Mouse (Mus musculus): ENCODE measurements around the gene Mbd4. TPM values are rescaled to one million over a fixed set of nuclear protein-coding genes. Genes with fewer than 3 reads are reported as not detected.

The Mbd4 gene
- polyA plus RNA-seq, 1 experiment from 2014 or later, result 12.5 TPM

DNA sequence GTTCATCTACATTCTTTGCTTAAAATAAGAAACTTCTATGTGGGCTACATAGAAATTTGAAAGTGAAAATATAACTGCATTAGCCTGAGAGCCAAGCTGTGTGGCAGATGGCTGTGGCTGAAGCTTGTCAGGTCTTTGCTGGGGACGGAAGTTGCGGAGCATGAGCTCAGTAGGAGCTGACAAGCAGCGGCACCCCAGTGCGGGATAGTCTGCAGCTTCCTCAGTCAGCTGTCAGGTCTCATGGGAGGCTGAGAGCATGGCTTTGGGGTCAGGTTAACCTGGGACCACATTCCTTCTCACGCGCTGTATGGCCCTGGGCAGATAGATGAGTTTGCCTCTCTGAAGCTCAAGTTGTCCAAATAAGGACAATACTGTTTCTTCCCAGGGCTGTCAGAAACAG, 37.9 kb upstream of the Mbd4 start:
- Histone ChIP-seq H3K36me3 (ENCODE audit: control insufficient read depth, insufficient read depth) (peaks cover 22% of the 10 kb centered on the region), H3K27ac (ENCODE audit: low read length) (peak overlapping the region; percentile 14; the same call in 1 of the 2 replicates), H3K4me3 (ENCODE audit: low read length) (no peak overlapping the region)

DNA sequence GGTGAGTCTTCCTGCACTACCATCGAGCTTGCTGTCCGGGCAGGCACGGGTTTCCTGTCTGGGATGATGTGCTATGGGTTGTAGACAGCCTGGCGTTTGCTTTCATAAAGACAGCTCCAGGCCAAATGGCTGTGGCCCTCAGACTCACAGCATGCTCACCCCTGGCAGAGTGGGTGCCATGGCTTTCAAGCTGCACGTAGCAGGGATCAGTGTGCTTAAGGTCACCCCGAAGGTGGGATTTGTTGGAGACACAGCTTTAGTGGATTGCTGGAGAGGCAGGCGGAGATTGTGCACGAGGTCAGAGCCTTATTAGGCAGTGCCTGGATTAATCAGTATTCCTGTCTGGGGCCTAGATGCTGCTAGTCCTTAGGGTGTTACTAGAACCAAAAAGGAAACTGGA, 37.4 kb upstream of the Mbd4 start:
- H3K9me3 ChIP-seq (replicated peaks; ENCODE audit: control insufficient read depth, low read length), result peaks cover 6% of the 10 kb centered on the region
- H3K27me3 ChIP-seq (ENCODE audit: control insufficient read depth, insufficient read depth, low read length), result no peaks in the 10 kb centered on the region
- ATAC-seq (replicated peaks; ENCODE audit: extremely low read depth, insufficient read depth, low FRiP score), result no peak
- no peak overlapping the region for H3K4me2 ChIP-seq (ENCODE audit: low read depth, low read length)
- peaks cover 12% of the 10 kb centered on the region for H3K4me1 ChIP-seq (ENCODE audit: control insufficient read depth, insufficient read depth, low read length)
- H3K27ac ChIP-seq (ENCODE audit: low read length), result no peak overlapping the region
- H3K4me3 ChIP-seq (ENCODE audit: low read length), result no peak overlapping the region
- H3K36me3 ChIP-seq (ENCODE audit: control insufficient read depth, insufficient read depth), result peaks cover 22% of the 10 kb centered on the region
- peak overlapping the region; percentile 34; the same call in 1 of the 2 replicates for H3K9ac ChIP-seq (ENCODE audit: low read length)
- 59% methylated on average over 8 of the region's 8 CpGs for WGBS

More for the DNA sequence above, 37.9 kb upstream of the Mbd4 start:
- ATAC-seq (replicated peaks; ENCODE audit: extremely low read depth, insufficient read depth, low FRiP score), result no peak; the same call in 1 of the 2 replicates
- WGBS, result 50% methylated on average over 6 of the region's 6 CpGs
- Histone ChIP-seq H3K4me2 (ENCODE audit: low read depth, low read length) (no peak overlapping the region), H3K9ac (ENCODE audit: low read length) (peak overlapping the region; percentile 34; the same call in 1 of the 2 replicates), H3K9me3 (replicated peaks; ENCODE audit: control insufficient read depth, low read length) (peaks cover 6% of the 10 kb centered on the region), H3K4me1 (ENCODE audit: control insufficient read depth, insufficient read depth, low read length) (peaks cover 12% of the 10 kb centered on the region), H3K27me3 (ENCODE audit: control insufficient read depth, insufficient read depth, low read length) (no peaks in the 10 kb centered on the region)

DNA sequence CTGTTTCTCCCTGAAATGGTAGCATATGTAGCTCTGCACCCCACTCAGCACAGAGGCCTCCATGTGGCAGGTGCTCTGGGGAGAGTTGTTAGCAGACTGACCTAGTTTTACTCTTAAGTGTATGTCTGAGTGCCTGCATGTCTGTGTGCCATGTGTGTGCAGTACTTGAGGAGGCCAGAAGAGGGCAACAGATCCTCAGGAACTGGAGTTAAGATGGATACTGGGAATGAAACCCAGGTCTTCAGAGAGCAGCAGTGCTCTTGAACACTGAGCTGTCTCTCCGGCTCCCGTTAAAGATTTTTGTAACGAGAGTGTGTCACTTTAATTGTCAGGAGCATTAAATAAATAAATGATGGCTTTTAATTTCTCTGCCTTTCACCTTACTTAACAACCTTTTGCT, 35.1 kb upstream of the Mbd4 start:
- no peak for ATAC-seq (replicated peaks; ENCODE audit: extremely low read depth, insufficient read depth, low FRiP score)
- Histone ChIP-seq H3K4me1 (ENCODE audit: control insufficient read depth, insufficient read depth, low read length) (peaks cover 12% of the 10 kb centered on the region), H3K9me3 (replicated peaks; ENCODE audit: control insufficient read depth, low read length) (peaks cover 6% of the 10 kb centered on the region), H3K9ac (ENCODE audit: low read length) (no peak overlapping the region), H3K4me3 (ENCODE audit: low read length) (no peak overlapping the region), H3K27me3 (ENCODE audit: control insufficient read depth, insufficient read depth, low read length) (no peaks in the 10 kb centered on the region), H3K4me2 (ENCODE audit: low read depth, low read length) (no peak overlapping the region), H3K27ac (ENCODE audit: low read length) (no peak overlapping the region), H3K36me3 (ENCODE audit: control insufficient read depth, insufficient read depth) (peaks cover 26% of the 10 kb centered on the region)
- 96% methylated on average over 3 of the region's 3 CpGs for WGBS

DNA sequence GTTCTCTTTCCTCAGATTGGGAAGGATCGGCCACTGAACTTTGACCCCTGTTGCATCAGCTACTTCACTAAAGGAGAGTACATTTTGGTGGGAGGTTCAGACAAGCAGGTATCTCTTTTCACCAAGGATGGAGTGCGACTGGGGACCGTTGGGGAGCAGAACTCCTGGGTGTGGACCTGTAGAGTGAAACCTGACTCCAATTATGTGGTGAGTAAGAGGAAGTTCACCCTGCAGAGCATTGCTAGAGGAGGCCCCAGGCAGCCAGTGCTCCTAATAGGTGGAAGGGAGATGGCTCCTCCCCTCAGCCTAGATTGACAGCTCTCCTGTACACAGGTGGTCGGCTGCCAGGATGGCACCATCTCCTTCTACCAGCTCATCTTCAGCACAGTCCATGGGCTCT, 33.7 kb upstream of the Mbd4 start:
- Histone ChIP-seq H3K9me3 (replicated peaks; ENCODE audit: control insufficient read depth, low read length) (peaks cover 6% of the 10 kb centered on the region), H3K4me3 (ENCODE audit: low read length) (no peak overlapping the region), H3K27me3 (ENCODE audit: control insufficient read depth, insufficient read depth, low read length) (no peaks in the 10 kb centered on the region), H3K4me2 (ENCODE audit: low read depth, low read length) (no peak overlapping the region), H3K9ac (ENCODE audit: low read length) (no peak overlapping the region), H3K27ac (ENCODE audit: low read length) (no peak overlapping the region), H3K36me3 (ENCODE audit: control insufficient read depth, insufficient read depth) (peaks cover 26% of the 10 kb centered on the region), H3K4me1 (ENCODE audit: control insufficient read depth, insufficient read depth, low read length) (peaks cover 10% of the 10 kb centered on the region)
- 0 out of 2 replicates have a peak, but pooled peaks have one; percentile 10 for ATAC-seq (replicated peaks; ENCODE audit: extremely low read depth, insufficient read depth, low FRiP score)
- 58% methylated on average over 4 of the region's 4 CpGs for WGBS

DNA sequence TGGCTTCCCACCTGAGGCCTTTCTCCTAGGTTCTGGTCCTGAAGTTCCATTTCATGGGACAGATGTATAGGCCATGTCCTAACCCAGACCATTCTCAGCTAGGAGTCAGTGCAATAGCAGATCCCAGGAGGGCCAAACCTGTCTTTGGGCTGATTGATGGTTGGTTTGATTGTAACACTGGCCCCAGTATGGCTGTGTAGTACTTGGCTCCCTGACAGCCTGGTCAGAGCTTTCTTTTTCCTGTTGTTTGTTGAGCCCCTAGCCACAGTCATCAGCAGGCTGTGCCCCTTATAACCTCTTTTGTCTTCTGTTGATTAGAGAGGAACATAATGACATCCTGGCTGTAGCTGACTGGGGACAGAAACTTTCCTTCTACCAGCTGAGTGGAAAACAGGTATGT, 30.8 kb upstream of the Mbd4 start:
- Histone ChIP-seq H3K4me1 (ENCODE audit: control insufficient read depth, insufficient read depth, low read length) (peaks cover 2% of the 10 kb centered on the region; the same call in 1 of the 2 replicates), H3K4me2 (ENCODE audit: low read depth, low read length) (no peak overlapping the region), H3K27ac (ENCODE audit: low read length) (peak overlapping the region; percentile 66), H3K27me3 (ENCODE audit: control insufficient read depth, insufficient read depth, low read length) (no peaks in the 10 kb centered on the region), H3K9ac (ENCODE audit: low read length) (no peak overlapping the region), H3K4me3 (ENCODE audit: low read length) (no peak overlapping the region), H3K36me3 (ENCODE audit: control insufficient read depth, insufficient read depth) (peaks cover 26% of the 10 kb centered on the region), H3K9me3 (replicated peaks; ENCODE audit: control insufficient read depth, low read length) (peaks cover 6% of the 10 kb centered on the region)
- ATAC-seq (replicated peaks; ENCODE audit: extremely low read depth, insufficient read depth, low FRiP score), result no peak

DNA sequence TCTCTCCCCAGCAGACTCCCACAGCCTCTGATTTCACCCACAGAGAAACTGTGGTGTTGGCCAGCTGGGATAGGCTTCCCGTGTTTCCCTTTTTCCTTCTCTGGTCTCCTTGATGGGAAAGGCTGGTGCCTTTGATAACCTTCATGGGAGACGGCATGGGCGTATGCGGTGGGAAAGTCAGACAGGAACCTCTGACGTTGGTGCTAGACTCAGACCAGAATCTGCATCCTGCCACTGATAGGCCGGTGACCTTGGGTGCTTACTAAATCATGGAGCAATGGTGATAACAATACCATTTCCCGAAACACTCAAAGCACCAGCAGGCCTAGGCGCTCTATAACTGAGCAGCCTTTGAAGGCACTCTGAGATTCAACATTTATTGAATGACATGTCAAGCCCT, 27.6 kb upstream of the Mbd4 start:
- Histone ChIP-seq H3K4me3 (ENCODE audit: low read length) (no peak overlapping the region), H3K4me1 (ENCODE audit: control insufficient read depth, insufficient read depth, low read length) (peaks cover 4% of the 10 kb centered on the region; the same call in 1 of the 2 replicates), H3K27me3 (ENCODE audit: control insufficient read depth, insufficient read depth, low read length) (no peaks in the 10 kb centered on the region), H3K4me2 (ENCODE audit: low read depth, low read length) (no peak overlapping the region), H3K27ac (ENCODE audit: low read length) (peak overlapping the region; percentile 67), H3K9ac (ENCODE audit: low read length) (no peak overlapping the region), H3K36me3 (ENCODE audit: control insufficient read depth, insufficient read depth) (peaks cover 6% of the 10 kb centered on the region; the same call in 1 of the 2 replicates), H3K9me3 (replicated peaks; ENCODE audit: control insufficient read depth, low read length) (no peaks in the 10 kb centered on the region)
- WGBS, result 45% methylated on average over 8 of the region's 8 CpGs
- peak; percentile 67 for ATAC-seq (replicated peaks; ENCODE audit: extremely low read depth, insufficient read depth, low FRiP score)

DNA sequence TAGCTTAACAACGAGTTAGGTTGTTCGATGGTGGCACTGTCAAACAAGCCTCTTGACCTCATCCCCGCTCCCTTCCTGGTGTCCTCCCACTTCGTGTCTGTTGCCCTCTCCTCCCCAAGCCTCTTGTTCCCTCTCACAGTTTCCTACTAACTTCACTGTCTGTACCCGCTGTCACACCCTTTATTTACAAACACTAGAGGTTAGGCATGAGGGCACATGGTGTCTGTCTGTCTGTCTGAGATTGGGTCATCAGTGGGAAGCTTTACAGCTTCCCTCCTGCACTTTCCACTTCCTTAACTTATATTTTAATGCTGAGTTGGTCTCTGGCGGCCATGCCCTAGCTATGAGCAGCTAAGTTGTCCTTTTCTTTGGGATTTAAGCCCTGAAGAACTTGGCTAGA, 26.6 kb upstream of the Mbd4 start:
- Histone ChIP-seq H3K36me3 (ENCODE audit: control insufficient read depth, insufficient read depth) (peaks cover 6% of the 10 kb centered on the region; the same call in 1 of the 2 replicates), H3K4me2 (ENCODE audit: low read depth, low read length) (no peak overlapping the region), H3K9me3 (replicated peaks; ENCODE audit: control insufficient read depth, low read length) (no peaks in the 10 kb centered on the region), H3K27me3 (ENCODE audit: control insufficient read depth, insufficient read depth, low read length) (no peaks in the 10 kb centered on the region), H3K4me3 (ENCODE audit: low read length) (no peak overlapping the region), H3K27ac (ENCODE audit: low read length) (peak overlapping the region; percentile 63; the same call in 1 of the 2 replicates), H3K9ac (ENCODE audit: low read length) (no peak overlapping the region), H3K4me1 (ENCODE audit: control insufficient read depth, insufficient read depth, low read length) (peaks cover 4% of the 10 kb centered on the region; the same call in 1 of the 2 replicates)
- WGBS, result 77% methylated on average over 6 of the region's 6 CpGs
- no peak for ATAC-seq (replicated peaks; ENCODE audit: extremely low read depth, insufficient read depth, low FRiP score)

DNA sequence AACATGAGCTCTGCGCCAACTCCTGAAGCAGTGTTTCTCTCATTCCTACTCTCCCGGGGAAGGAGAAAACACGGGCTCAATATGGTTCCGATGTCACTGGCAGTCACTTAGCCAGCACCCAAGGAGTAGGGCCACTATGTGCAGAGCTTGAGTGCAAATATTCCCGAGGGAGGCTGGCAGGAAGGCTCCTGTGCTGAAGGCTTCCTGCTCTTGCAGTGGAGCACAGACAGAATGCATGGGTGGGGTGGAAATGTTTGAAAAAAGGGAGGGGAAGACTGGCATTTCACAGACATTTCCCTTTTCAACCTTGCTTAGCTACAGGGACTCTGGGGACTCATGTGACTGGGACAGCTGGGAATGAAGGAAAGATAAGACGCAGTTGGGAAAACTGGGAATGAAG, 25.5 kb upstream of the Mbd4 start:
- H3K27me3 ChIP-seq (ENCODE audit: control insufficient read depth, insufficient read depth, low read length), result no peaks in the 10 kb centered on the region
- no peaks in the 10 kb centered on the region for H3K9me3 ChIP-seq (replicated peaks; ENCODE audit: control insufficient read depth, low read length)
- peaks cover 4% of the 10 kb centered on the region; the same call in 1 of the 2 replicates for H3K4me1 ChIP-seq (ENCODE audit: control insufficient read depth, insufficient read depth, low read length)
- no peak overlapping the region for H3K4me2 ChIP-seq (ENCODE audit: low read depth, low read length)
- WGBS, result 57% methylated on average over 6 of the region's 6 CpGs
- H3K4me3 ChIP-seq (ENCODE audit: low read length), result no peak overlapping the region
- H3K27ac ChIP-seq (ENCODE audit: low read length), result peak overlapping the region; percentile 61
- ATAC-seq (replicated peaks; ENCODE audit: extremely low read depth, insufficient read depth, low FRiP score), result no peak
- H3K9ac ChIP-seq (ENCODE audit: low read length), result no peak overlapping the region
- peaks cover 2% of the 10 kb centered on the region; the same call in 1 of the 2 replicates for H3K36me3 ChIP-seq (ENCODE audit: control insufficient read depth, insufficient read depth)

DNA sequence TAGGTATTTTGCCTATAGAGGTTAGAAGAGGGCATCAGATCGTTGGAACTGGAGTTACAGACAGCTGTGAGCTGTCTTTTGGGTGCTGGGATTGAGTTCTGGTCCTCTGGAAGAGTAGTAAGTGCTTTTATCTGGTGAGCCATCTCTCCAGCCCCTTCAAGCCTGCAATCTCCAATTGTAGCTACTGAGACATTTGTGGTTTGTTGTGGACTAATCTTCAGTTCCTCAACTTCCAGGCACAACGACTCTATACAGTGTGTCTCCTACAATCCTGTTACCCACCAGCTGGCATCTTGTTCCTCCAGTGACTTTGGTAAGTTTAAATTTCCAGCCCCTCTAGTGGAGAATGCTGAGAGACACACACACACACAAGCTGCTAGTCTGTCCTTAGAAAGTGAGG, 24.1 kb upstream of the Mbd4 start:
- Histone ChIP-seq H3K36me3 (ENCODE audit: control insufficient read depth, insufficient read depth) (peaks cover 2% of the 10 kb centered on the region; the same call in 1 of the 2 replicates), H3K4me3 (ENCODE audit: low read length) (no peak overlapping the region), H3K9ac (ENCODE audit: low read length) (no peak overlapping the region), H3K27me3 (ENCODE audit: control insufficient read depth, insufficient read depth, low read length) (no peaks in the 10 kb centered on the region), H3K9me3 (replicated peaks; ENCODE audit: control insufficient read depth, low read length) (no peaks in the 10 kb centered on the region), H3K4me2 (ENCODE audit: low read depth, low read length) (no peak overlapping the region), H3K27ac (ENCODE audit: low read length) (no peak overlapping the region), H3K4me1 (ENCODE audit: control insufficient read depth, insufficient read depth, low read length) (peaks cover 4% of the 10 kb centered on the region; the same call in 1 of the 2 replicates)
- WGBS, result 78% methylated on average over 2 of the region's 2 CpGs
- no peak for ATAC-seq (replicated peaks; ENCODE audit: extremely low read depth, insufficient read depth, low FRiP score)
